Mouse (Mus musculus): ENCODE data around the gene Commd1. TPM values are rescaled to one million over a fixed set of nuclear protein-coding genes. Genes with fewer than 3 reads are reported as not detected.

Gene Commd1
- polyA plus RNA-seq, 1 experiment: 51.1 TPM

DNA sequence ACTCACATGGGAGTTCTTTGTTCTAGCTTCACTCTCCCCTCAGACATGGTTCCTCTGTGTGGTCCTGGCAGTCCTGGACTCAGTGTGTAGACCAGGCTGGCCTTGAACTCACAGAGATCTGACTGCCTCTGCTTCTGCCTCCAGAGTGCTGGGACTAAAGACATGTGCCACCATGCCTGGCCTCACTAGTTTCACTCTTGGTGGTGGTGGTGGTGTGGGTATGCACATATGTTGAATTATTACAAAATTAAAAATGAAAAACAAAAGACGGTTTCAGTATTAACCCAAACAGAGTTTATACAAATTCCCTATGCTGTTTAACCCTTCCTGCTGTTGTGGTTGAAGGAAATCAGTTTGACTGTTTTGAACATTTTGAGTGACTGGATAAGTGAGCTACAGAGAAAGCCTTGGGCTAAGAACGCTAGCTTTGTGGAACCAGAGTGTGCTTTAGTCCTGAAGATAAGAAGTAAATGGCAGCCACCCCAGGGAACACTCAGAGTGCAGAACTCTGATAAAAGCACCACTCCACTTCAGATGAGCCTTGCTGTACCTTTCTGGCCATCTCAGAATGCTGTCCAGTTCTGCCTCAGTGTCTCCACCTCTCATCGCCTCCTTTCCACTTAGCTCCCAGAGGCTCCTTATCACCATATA lies 105.4 kb downstream of the Commd1 start:
- 59% methylated on average over 3 of the region's 3 CpGs for WGBS
- TF ChIP-seq POLR2A (IDR thresholded peaks at IDR 0.05; ENCODE audit: borderline replicate concordance, control insufficient read depth, low read depth, low read length): no peak
- no peak for TF ChIP-seq CTCF (IDR thresholded peaks at IDR 0.05; ENCODE audit: control insufficient read depth, insufficient read depth, low read length)
- no peak overlapping the region for H3K27ac ChIP-seq (ENCODE audit: control insufficient read depth, insufficient read depth, low read depth, low read length, poor library complexity)
- no peak overlapping the region for H3K4me3 ChIP-seq (replicated peaks; ENCODE audit: control insufficient read depth, low read depth, low read length)
- peaks cover 7% of the 10 kb centered on the region for H3K4me1 ChIP-seq (ENCODE audit: control insufficient read depth, insufficient read depth, low read length)

DNA sequence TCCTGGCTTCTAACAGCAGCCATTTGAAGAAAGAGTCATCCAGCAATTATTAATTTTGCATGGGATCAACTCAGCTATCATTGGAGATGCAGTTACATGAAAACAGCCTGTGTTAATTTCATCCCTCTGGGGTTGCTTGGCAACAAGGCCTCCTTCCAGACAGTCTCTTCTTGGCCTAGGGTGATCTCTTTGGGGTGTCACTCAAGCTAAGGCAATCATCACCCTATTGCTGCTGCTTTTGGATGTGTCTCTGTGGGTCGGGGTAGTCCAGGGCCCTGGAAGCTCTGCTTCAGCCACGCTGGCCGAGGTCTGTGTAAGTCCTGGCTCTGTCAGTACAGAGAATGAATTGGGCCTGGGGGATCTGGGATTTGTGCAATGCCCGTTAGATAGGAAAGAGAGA lies 106.9 kb downstream of the Commd1 start:
- Histone ChIP-seq H3K4me1 (ENCODE audit: control insufficient read depth, insufficient read depth, low read length) (peaks cover 7% of the 10 kb centered on the region), H3K27ac (ENCODE audit: control insufficient read depth, insufficient read depth, low read depth, low read length, poor library complexity) (no peak overlapping the region), H3K4me3 (replicated peaks; ENCODE audit: control insufficient read depth, low read depth, low read length) (no peak overlapping the region)
- WGBS: 82% methylated on average over 4 of the region's 4 CpGs
- TF ChIP-seq CTCF (IDR thresholded peaks at IDR 0.05; ENCODE audit: control insufficient read depth, insufficient read depth, low read length) (no peak), POLR2A (IDR thresholded peaks at IDR 0.05; ENCODE audit: borderline replicate concordance, control insufficient read depth, low read depth, low read length) (no peak)

DNA sequence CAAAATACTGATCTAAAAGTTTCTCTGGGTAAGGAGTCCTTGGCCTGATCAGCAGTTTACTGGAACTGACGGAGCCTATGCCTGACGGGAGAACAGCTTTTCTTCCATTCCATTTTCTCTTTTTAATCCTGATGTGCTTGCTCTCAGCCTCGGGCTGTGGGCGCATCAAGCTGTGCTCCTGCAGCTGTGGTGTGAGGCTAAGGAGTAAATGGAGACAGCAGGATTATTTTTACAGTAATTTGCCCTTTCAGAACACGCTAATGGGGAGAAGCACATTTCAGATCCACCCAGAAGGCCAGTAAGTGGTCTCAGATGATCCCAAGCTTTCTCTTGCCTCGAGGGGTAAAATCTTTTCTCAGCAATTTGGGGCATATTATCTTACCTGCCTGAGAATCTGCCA lies 107.4 kb downstream of the Commd1 start:
- WGBS: 81% methylated on average over 6 of the region's 6 CpGs

DNA sequence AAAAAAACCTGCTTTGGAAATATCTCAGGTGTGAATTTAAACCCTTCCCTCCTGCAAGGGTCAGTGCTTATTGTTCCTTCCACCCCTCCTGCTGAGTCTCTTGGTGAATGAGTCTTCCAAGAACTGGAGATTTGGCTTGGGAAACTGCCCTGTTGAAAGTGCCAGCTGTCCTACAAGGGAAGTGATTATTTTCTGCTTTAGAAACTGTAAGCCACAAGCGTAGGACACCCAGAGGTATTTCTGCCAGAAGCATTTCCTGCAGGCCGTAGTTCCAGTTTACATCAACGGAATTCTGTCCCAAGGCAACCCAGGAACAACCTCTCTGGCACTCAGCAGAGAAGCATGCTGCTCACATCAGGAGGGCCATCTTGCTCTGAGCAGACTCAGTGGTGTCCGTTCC lies 108.8 kb downstream of the Commd1 start:
- H3K4me1 ChIP-seq (ENCODE audit: control insufficient read depth, insufficient read depth, low read length): peaks cover 7% of the 10 kb centered on the region
- H3K27ac ChIP-seq (ENCODE audit: control insufficient read depth, insufficient read depth, low read depth, low read length, poor library complexity): peak overlapping the region; percentile 7; the same call in 1 of the 2 replicates
- TF ChIP-seq CTCF (IDR thresholded peaks at IDR 0.05; ENCODE audit: control insufficient read depth, insufficient read depth, low read length): no peak
- no peak for TF ChIP-seq POLR2A (IDR thresholded peaks at IDR 0.05; ENCODE audit: borderline replicate concordance, control insufficient read depth, low read depth, low read length)
- WGBS: 30% methylated on average over 4 of the region's 4 CpGs
- H3K4me3 ChIP-seq (replicated peaks; ENCODE audit: control insufficient read depth, low read depth, low read length): no peak overlapping the region

More for the DNA sequence above, 107.4 kb downstream of the Commd1 start:
- Histone ChIP-seq H3K4me3 (replicated peaks; ENCODE audit: control insufficient read depth, low read depth, low read length) (no peak overlapping the region), H3K27ac (ENCODE audit: control insufficient read depth, insufficient read depth, low read depth, low read length, poor library complexity) (no peak overlapping the region), H3K4me1 (ENCODE audit: control insufficient read depth, insufficient read depth, low read length) (peaks cover 7% of the 10 kb centered on the region)
- TF ChIP-seq CTCF (IDR thresholded peaks at IDR 0.05; ENCODE audit: control insufficient read depth, insufficient read depth, low read length) (no peak), POLR2A (IDR thresholded peaks at IDR 0.05; ENCODE audit: borderline replicate concordance, control insufficient read depth, low read depth, low read length) (no peak)

DNA sequence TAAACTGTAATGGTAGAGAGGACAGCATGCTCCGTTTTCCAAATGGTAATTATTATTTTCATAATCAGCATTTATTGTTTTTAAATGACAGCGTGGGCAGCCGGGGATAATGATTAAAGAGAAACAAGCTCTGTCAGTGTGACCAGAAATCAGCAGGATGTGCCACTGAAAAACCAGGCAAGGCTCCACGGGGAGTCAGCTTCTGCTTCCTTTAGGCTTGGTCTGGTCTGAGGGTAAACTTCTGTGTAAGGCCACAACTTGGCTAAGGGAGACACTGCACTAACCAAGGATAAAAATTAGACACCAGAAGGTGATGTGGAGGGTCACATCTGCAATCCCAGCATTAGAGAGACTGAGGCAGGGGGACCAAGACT lies 109.9 kb downstream of the Commd1 start:
- Histone ChIP-seq H3K4me3 (replicated peaks; ENCODE audit: control insufficient read depth, low read depth, low read length) (peak overlapping the region; percentile 46), H3K27ac (ENCODE audit: control insufficient read depth, insufficient read depth, low read depth, low read length, poor library complexity) (peak overlapping the region; percentile 18; the same call in 1 of the 2 replicates), H3K4me1 (ENCODE audit: control insufficient read depth, insufficient read depth, low read length) (peaks cover 7% of the 10 kb centered on the region)
- TF ChIP-seq POLR2A (IDR thresholded peaks at IDR 0.05; ENCODE audit: borderline replicate concordance, control insufficient read depth, low read depth, low read length): no peak
- TF ChIP-seq CTCF (IDR thresholded peaks at IDR 0.05; ENCODE audit: control insufficient read depth, insufficient read depth, low read length): no peak
- WGBS: 1% methylated on average over 4 of the region's 4 CpGs

DNA sequence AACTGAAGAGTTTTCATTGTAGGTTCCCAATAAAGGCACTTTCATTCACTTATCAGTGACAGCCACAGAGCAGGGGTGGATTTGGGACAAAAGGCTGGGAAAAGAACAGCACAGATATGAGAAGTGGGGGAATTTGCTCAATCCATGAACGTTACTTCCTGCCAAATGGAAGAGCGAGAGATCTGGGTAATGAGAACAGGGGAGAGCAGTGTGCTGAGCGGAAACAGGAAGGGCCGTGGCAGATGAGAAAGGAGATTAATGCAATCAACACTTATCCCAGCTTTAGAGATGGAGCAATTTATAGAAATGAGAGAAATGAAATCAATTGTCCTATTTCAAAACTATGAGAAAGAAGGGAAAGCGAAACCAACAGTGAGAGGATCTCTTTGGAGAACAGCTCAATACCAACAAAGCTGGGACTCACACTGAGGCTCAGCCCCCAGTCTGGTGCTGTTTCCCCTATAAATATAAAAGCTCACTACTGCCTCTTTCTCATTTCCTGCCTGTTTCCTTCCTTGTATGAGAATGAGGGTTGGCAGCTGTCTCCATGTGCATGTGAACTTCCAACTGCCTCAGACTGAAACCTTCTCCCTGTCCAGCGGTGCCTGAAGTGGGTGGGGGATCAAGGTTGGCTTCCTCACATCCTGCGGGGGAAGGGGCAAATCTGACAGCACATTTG lies 110.4 kb downstream of the Commd1 start:
- Histone ChIP-seq H3K4me1 (ENCODE audit: control insufficient read depth, insufficient read depth, low read length) (peaks cover 7% of the 10 kb centered on the region), H3K4me3 (replicated peaks; ENCODE audit: control insufficient read depth, low read depth, low read length) (peak overlapping the region; percentile 46), H3K27ac (ENCODE audit: control insufficient read depth, insufficient read depth, low read depth, low read length, poor library complexity) (peak overlapping the region; percentile 18; the same call in 1 of the 2 replicates)
- TF ChIP-seq POLR2A (IDR thresholded peaks at IDR 0.05; ENCODE audit: borderline replicate concordance, control insufficient read depth, low read depth, low read length) (no peak), CTCF (IDR thresholded peaks at IDR 0.05; ENCODE audit: control insufficient read depth, insufficient read depth, low read length) (no peak)
- WGBS: 4% methylated on average over 7 of the region's 7 CpGs

DNA sequence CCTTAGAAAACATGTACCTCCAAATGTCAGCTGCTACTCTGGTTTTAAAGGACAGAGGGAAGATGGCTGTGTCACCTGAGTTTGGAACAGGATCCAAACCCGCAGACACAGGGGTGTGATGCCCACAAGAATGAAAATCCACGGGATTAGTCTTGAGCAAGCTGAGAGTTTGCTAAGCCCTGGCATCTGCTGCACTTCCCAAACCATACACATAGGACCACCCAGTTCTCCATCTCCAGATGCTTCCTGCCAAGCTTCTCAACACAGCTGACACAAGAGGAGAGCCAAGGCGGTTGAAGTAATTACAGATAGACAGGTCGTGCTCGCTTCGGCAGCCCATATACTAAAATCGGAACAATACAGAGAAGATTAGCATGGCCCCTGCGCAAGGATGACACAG lies 113.6 kb downstream of the Commd1 start:
- no peak overlapping the region for H3K4me3 ChIP-seq (replicated peaks; ENCODE audit: control insufficient read depth, low read depth, low read length)
- no peak overlapping the region for H3K27ac ChIP-seq (ENCODE audit: control insufficient read depth, insufficient read depth, low read depth, low read length, poor library complexity)
- H3K4me1 ChIP-seq (ENCODE audit: control insufficient read depth, insufficient read depth, low read length): peaks cover 7% of the 10 kb centered on the region
- no peak for TF ChIP-seq CTCF (IDR thresholded peaks at IDR 0.05; ENCODE audit: control insufficient read depth, insufficient read depth, low read length)
- TF ChIP-seq POLR2A (IDR thresholded peaks at IDR 0.05; ENCODE audit: borderline replicate concordance, control insufficient read depth, low read depth, low read length): no peak
- 54% methylated on average over 8 of the region's 8 CpGs for WGBS

DNA sequence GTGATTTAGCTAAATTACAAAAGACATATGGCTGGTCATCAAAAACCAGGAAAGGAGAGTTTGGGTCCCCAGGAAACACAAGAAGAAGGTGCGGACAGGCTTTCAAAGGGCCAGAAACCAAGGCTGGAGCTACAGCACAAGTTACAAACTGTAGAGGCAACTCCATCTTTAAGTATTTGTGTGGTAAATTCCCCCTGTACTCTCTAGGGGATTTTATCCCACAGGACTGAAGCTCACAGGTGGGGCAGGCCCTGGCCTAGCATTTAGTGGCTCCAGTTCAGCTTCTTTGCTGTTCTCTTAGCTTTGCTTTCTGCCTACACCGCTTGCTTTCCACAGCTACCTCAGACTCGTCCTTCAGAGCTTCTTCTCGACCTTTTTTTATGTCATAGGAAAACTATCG lies 114.5 kb downstream of the Commd1 start:
- WGBS: 68% methylated on average over 5 of the region's 5 CpGs
- no peak for TF ChIP-seq CTCF (IDR thresholded peaks at IDR 0.05; ENCODE audit: control insufficient read depth, insufficient read depth, low read length)
- no peak for TF ChIP-seq POLR2A (IDR thresholded peaks at IDR 0.05; ENCODE audit: borderline replicate concordance, control insufficient read depth, low read depth, low read length)
- Histone ChIP-seq H3K27ac (ENCODE audit: control insufficient read depth, insufficient read depth, low read depth, low read length, poor library complexity) (no peak overlapping the region), H3K4me3 (replicated peaks; ENCODE audit: control insufficient read depth, low read depth, low read length) (no peak overlapping the region), H3K4me1 (ENCODE audit: control insufficient read depth, insufficient read depth, low read length) (peaks cover 5% of the 10 kb centered on the region)
